Mouse (Mus musculus): ENCODE results near the gene Tjp2.

DNA sequence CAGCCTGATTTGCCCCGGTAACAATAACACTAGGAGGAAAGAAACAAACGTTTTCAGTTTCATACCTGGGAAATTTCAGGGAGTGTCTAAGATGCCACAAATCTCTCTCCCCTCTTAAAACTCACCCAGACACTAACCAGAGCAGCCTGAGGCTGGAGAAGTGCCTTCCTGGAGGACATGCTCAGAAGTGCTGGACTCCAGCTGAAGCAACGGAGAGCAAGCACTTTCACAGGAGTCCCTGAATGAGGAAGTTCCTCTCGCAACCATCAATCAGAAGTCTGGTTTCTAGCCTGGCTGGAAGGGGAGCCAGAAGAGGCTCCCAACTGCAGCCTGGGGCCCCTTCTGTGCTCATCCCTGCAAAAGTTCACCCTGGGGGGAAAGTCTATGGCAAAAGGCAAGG lies 60.9 kb downstream of the Tjp2 start:
- TF ChIP-seq CTCF (IDR thresholded peaks at IDR 0.05; ENCODE audit: extremely low read depth, insufficient read depth, low read length) = no peak
- TF ChIP-seq POLR2A (IDR thresholded peaks at IDR 0.05; ENCODE audit: extremely low read depth, insufficient read depth, low read length) = no peak
